8 mouse cellular contexts compared by ENCODE assay signal in the genomic region with DNA sequence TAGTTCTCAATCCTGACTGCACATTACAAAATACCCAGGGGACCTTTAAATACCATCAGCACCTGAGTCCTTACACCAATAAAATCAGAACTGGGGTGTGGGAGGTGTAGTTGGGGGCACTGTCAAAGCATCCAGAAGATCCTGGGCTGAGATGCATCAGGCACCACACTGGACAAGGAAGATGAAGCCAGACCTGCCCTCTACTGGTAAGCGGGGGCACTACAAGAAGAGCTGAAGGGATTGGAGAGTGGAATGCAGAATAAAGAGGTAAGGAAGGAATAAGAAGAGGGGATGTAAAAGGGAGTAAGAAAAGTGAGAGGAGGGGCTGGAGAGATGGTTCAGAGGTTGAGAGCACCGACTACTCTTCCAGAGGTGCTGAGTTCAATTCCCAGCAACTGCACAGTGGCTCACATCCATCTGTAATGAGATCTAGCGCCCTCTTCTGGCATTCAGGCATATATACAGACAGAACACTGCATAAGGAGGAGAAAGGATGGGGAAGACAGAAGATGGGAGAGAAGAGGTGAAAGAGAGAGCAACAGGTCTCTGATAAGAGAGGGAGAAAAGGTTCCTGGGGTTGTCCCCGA.
DNase-seq lines count a peak whose midpoint lies in the region; ATAC-seq and TF ChIP-seq lines count a peak whose summit lies in the region.
"Had no signal": no experiment of that assay in that cellular context is flagged by ENCODE, and none has a peak within 500 bp of the region (broad histone marks: within the 10 kb centered on the region; RNA-seq: fewer than 3 reads in every experiment).

No protein-coding gene starts in this region.

- H3K27ac ChIP-seq in midbrain, embryonic 10.5 days (replicated peaks) = no peak overlapping the region
- H3K27ac ChIP-seq in midbrain, embryonic 16.5 days (ENCODE audit: low read length) = no peak overlapping the region
- no peak overlapping the region for H3K27ac ChIP-seq in hindbrain, postnatal 0 days
- H3K27ac ChIP-seq in lung, embryonic 14.5 days (ENCODE audit: low read depth) = no peak overlapping the region
- H3K27ac ChIP-seq: heart, embryonic 13.5 days had no signal

- peak; percentile 83 for TF ChIP-seq CTCF in hindbrain, postnatal 0 days (IDR thresholded peaks at IDR 0.05; ENCODE audit: low read depth)
- TF ChIP-seq CTCF in lung, embryonic 14.5 days (IDR thresholded peaks at IDR 0.05; ENCODE audit: low read depth) = peak; percentile 87

- no peak overlapping the region for H3K9ac ChIP-seq in midbrain, embryonic 16.5 days (ENCODE audit: low read depth, low read length)
- no peak overlapping the region for H3K9ac ChIP-seq in hindbrain, postnatal 0 days (replicated peaks; ENCODE audit: low read length)
- H3K9ac ChIP-seq in lung, embryonic 14.5 days = no peak overlapping the region
- H3K9ac ChIP-seq: heart, embryonic 13.5 days had no signal

- ATAC-seq in midbrain, embryonic 16.5 days = no peak
- peak; percentile 73 for ATAC-seq in hindbrain, postnatal 0 days
- peak; percentile 24; the same call in 1 of the 2 replicates for ATAC-seq in lung, embryonic 14.5 days (ENCODE audit: insufficient read depth)

- peaks cover 37% of the 10 kb centered on the region for H3K36me3 ChIP-seq in midbrain, embryonic 10.5 days
- H3K36me3 ChIP-seq in midbrain, embryonic 16.5 days (ENCODE audit: control insufficient read depth, insufficient read depth, low read length) = peaks cover 40% of the 10 kb centered on the region
- peaks cover 31% of the 10 kb centered on the region for H3K36me3 ChIP-seq in hindbrain, postnatal 0 days (ENCODE audit: insufficient read depth, low read length)
- H3K36me3 ChIP-seq in lung, embryonic 14.5 days (ENCODE audit: insufficient read depth) = no peaks in the 10 kb centered on the region
- H3K36me3 ChIP-seq: heart, embryonic 13.5 days had no signal

- H3K27me3 ChIP-seq in midbrain, embryonic 10.5 days (ENCODE audit: low read depth, poor library complexity, severe bottlenecking) = no peaks in the 10 kb centered on the region
- H3K27me3 ChIP-seq in midbrain, embryonic 16.5 days (ENCODE audit: control insufficient read depth, insufficient read depth, low read depth, low read length) = no peaks in the 10 kb centered on the region
- no peaks in the 10 kb centered on the region for H3K27me3 ChIP-seq in hindbrain, postnatal 0 days (ENCODE audit: insufficient read depth, low read length)
- no peaks in the 10 kb centered on the region for H3K27me3 ChIP-seq in lung, embryonic 14.5 days (ENCODE audit: insufficient read depth, low read length)

- H3K9me3 ChIP-seq in midbrain, embryonic 10.5 days (replicated peaks) = no peaks in the 10 kb centered on the region
- H3K9me3 ChIP-seq in midbrain, embryonic 16.5 days (replicated peaks; ENCODE audit: control insufficient read depth, low read length, poor library complexity, severe bottlenecking) = no peaks in the 10 kb centered on the region
- H3K9me3 ChIP-seq in hindbrain, postnatal 0 days (ENCODE audit: low read length) = no peaks in the 10 kb centered on the region
- H3K9me3 ChIP-seq in lung, embryonic 14.5 days (ENCODE audit: low read depth, low read length) = no peaks in the 10 kb centered on the region
- H3K9me3 ChIP-seq: heart, embryonic 13.5 days had no signal

- peak; percentile 65 for DNase-seq in midbrain, embryonic 10.5 days (ENCODE audit: low spot score)
- peak; percentile 49 to 50 for DNase-seq in adrenal gland, adult 18-20 months (ENCODE audit: low spot score in 2 of 2)
- DNase-seq in embryo, embryonic 10 days (ENCODE audit: low spot score) = peak; percentile 73
- peak; percentile 70 for DNase-seq in hindbrain, postnatal 0 days (ENCODE audit: low spot score)
- DNase-seq in lung, embryonic 14.5 days = peak; percentile 74
- peak; percentile 76 for DNase-seq in retina, postnatal 1 day

- no peaks in the 10 kb centered on the region for H3K4me1 ChIP-seq in midbrain, embryonic 10.5 days
- no peaks in the 10 kb centered on the region for H3K4me1 ChIP-seq in midbrain, embryonic 16.5 days (ENCODE audit: control insufficient read depth, insufficient read depth, low read length)
- H3K4me1 ChIP-seq in hindbrain, postnatal 0 days (ENCODE audit: insufficient read depth, low read length) = no peaks in the 10 kb centered on the region
- no peaks in the 10 kb centered on the region for H3K4me1 ChIP-seq in lung, embryonic 14.5 days (ENCODE audit: insufficient read depth)
- H3K4me1 ChIP-seq: heart, embryonic 13.5 days had no signal

- no peak overlapping the region for H3K4me3 ChIP-seq in midbrain, embryonic 10.5 days
- H3K4me3 ChIP-seq in midbrain, embryonic 16.5 days (ENCODE audit: low read depth, low read length) = no peak overlapping the region
- H3K4me3 ChIP-seq in hindbrain, postnatal 0 days (ENCODE audit: low read length) = no peak overlapping the region
- no peak overlapping the region for H3K4me3 ChIP-seq in lung, embryonic 14.5 days (ENCODE audit: low read depth, low read length)
- H3K4me3 ChIP-seq: heart, embryonic 13.5 days had no signal

- H3K4me2 ChIP-seq in midbrain, embryonic 16.5 days (ENCODE audit: low read length) = no peak overlapping the region
- H3K4me2 ChIP-seq in hindbrain, postnatal 0 days (ENCODE audit: low read depth, low read length) = no peak overlapping the region
- H3K4me2 ChIP-seq in lung, embryonic 14.5 days = no peak overlapping the region
- H3K4me2 ChIP-seq: heart, embryonic 13.5 days had no signal

- 47% methylated on average over 4 of the region's 4 CpGs for WGBS in midbrain, embryonic 10.5 days
- 48% methylated on average over 4 of the region's 4 CpGs for WGBS in midbrain, embryonic 16.5 days
- 41% methylated on average over 4 of the region's 4 CpGs for WGBS in hindbrain, postnatal 0 days
- 31% methylated on average over 4 of the region's 4 CpGs for WGBS in lung, embryonic 14.5 days
